Mouse (Mus musculus): ENCODE measurements around the gene Aldh3b2.
"Not testable (repeated sequence)": the region's sequence is repeated elsewhere in the genome, so short reads cannot be mapped to it uniquely, and the experiment has no call there.

Gene Aldh3b2

GRCm38 (mm10) chr19:3947813-3948212, 24.3 kb upstream of the Aldh3b2 start:
- DNase-seq (ENCODE audit: low spot score), result no peak

- DNase-seq (ENCODE audit: low spot score), result peak; percentile 69
These were observed 23.6 kb upstream of the Aldh3b2 start for GRCm38 (mm10) chr19:3948546-3948945.

DNA sequence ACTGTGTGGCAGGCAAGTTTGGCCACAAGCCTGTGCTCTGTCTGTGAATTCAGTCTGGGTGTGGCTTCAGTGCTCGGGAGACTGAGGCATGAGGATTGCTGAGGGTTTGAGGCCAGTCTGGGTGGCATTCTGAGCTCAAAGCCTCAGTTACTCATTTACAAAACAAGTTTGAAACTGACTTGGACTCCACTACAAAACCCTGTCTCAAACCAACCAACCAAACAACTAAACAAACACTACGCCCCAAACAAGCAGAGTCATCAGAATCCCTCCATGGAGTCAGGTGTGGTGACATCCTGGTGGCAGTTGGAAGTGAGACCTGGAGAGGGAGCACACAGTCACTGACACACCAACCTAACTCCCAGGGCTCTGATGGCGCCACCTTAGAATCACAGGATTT, 21.8 kb upstream of the Aldh3b2 start:
- DNase-seq (ENCODE audit: low spot score), result peak; percentile 81

- DNase-seq (ENCODE audit: low spot score), result no peak
These were observed 20.7 kb upstream of the Aldh3b2 start for GRCm38 (mm10) chr19:3951461-3951860.

DNA sequence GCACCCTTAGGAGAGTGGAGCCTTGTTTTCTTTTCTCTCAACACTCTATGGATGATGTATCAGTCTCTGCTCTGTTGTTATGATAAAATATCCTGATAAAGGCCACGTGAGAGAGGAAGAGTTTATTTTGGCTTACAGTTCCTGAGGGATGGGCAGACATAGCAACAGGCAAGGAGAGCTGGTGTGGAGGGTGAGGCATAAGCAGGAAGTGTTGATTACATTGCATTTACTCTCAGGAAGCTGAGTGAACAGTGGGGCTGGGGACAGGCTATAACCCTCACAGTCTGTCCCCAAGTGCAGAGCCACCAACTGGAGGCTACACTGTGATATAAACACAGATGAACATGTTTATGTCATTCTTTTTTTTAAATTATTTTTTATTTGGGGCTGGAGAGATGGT, 20.0 kb upstream of the Aldh3b2 start:
- no peak for DNase-seq (ENCODE audit: low spot score)

DNA sequence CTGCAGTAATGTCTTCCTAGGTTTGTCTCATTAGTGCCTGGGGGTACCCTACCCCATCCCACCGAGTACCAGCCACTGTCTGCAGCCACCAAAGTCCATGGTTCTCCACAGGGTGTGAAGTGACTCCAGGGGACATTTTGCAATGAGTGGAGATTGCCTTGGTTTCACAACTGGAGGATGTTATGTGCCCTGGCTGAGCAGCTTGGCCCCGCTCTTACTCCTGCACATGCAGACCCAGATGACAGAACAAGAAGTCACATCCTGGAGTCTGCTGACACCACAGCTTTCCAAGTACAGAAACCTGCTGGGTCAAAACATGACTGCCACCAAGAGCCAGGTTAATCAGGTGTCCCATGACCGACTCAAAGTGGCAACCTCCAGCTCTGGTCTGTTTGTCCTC, 17.1 kb upstream of the Aldh3b2 start:
- no peak for DNase-seq (ENCODE audit: low spot score)

- peak; percentile 91 for DNase-seq (ENCODE audit: low spot score)
These were observed 16.3 kb upstream of the Aldh3b2 start for GRCm38 (mm10) chr19:3955804-3956203.

DNA sequence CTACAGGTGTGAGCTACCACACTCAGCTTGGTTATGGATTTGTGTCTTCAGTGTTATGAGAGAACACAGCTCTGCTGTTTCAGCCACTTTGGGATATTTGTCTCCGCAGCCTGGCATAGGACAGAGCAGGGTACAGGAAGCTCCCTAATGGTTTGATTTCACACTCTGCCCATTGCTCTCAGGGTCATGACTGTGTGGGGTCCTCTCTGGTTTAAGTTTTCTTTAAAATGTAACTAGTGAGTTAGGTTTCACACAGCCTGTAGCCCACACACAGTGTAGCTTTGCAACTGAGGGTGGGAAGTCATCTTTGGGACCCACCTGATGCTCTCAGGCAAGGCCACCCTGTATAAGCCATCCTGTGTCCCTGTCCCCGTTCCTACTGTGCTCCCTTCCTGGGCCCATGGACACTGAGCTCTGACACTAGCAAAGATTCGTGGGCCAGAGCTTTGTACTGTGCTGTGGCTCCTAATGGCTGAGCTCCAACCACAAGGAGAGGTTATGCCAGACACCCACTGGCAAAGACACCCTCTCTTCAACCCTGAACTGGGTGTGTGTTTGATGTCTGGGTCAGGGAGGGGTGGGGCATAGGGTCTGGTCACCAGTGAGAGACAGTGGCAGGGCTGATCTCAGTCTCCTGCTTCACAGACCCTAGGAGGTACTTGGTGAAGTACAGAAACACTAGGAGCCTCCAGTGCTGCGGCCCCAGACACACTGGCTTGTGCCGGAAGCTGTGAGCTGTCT, 14.7 kb upstream of the Aldh3b2 start:
- DNase-seq (ENCODE audit: low spot score), result not testable (repeated sequence)

GRCm38 (mm10) chr19:3958470-3958869, 13.7 kb upstream of the Aldh3b2 start, which contains the start of gene Aldh3b3:
Aldh3b3 (plus strand) TSS chr19:3958645.
- no peak for DNase-seq (ENCODE audit: low spot score)

DNA sequence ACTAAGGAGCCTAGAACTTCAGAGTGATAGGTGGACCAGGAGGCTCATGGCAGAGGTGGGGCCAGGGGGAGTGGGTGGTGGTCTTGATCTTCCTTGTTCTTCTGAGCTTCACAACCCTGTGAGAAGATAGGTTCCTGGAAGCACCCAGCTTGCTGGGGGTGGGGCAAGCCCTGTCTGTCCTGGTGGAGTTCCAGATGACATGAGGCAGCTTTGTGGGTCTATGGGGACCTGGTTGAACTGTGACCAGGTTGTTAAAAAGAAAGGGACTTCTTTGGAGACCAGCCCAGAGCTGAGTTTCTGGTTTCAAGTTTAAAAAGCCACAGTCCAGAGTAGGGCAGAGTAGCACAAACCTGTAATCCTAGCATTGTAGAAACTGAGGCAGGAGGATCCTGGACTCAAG, 13.1 kb upstream of the Aldh3b2 start:
- DNase-seq (ENCODE audit: low spot score), result no peak

DNA sequence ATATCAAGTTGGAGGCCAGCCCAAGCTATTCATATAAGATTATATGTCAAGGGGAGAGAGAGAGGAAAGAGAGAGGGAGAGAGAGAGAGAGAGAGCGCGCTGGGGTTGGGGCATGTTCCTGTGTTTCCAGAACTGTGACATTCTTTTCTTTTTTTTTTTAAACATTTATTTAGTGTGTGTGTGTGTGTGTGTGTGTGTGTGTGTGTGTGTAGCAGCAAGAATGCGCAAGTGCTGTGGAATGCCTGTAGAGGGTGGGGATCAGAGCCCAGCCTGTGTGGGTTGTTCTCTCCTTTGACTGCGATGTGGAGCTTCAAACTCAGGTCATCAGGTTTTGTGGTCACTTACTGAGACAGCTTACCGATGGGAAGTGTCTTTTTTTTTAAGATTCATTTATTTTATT, 11.9 kb upstream of the Aldh3b2 start:
- DNase-seq (ENCODE audit: low spot score), result no peak

DNA sequence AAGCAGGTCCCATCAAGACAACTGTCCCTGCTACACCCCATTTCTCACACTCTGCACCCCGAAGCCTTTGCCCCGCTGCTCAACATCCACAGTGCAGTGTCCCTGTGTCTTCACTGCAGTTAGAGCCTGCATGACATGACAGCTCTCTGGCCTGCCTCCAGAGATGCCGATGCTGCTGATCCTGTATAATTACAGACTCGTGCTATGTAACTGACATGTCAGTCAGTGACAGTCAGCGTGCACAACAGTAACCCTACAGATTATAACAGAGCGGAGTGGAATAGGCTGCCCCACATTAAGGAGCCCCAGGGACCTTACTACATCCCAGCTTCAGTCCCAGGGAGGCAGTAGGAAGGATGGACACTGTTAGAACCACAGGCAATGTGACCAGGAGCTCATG, 10.3 kb upstream of the Aldh3b2 start:
- not testable (repeated sequence) for DNase-seq (ENCODE audit: low spot score)

DNA sequence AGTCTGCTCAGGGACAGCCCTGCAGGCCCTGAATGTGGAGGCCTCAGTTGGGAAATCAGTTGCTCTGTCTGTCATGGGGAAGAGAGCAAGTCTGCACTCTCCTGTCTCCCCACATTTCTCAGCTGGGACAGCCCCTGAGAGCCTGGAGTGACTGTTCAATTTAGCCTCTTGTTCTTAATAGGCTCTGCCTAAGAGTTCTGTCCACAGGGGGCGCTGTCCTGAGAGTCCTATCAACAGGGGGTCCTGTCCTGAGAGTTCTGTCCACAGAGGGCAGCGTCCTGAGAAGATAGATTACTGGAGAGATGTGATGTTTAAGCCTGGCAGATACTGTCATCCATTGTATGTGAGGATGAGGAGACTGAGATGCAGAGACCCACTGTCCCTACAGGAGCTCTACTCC, 9.7 kb upstream of the Aldh3b2 start:
- no peak for DNase-seq (ENCODE audit: low spot score)

- no peak for DNase-seq (ENCODE audit: low spot score)
These were observed 8.1 kb upstream of the Aldh3b2 start for GRCm38 (mm10) chr19:3964030-3964429.

GRCm38 (mm10) chr19:3966330-3967075, 5.6 kb upstream of the Aldh3b2 start:
- DNase-seq (ENCODE audit: low spot score), result no peak

DNA sequence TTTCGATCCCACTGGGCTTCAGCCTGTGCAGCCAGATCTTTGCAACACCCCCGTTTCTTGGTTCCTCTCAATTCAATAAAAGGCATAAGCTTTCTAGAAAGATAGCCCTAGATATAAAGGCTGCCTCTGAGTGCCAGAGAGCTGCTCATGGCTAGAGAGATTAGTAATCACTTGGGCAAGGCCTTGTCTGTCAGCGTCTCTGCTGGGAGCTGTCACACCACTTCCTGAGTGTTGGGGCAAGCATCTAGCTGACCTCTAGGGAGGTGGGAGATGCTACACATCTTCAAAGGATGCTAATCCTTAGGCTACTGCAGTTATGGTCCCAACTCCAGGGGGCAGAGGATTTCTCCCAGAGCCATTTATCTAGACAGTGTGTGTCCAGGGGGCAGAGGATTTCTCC, 4.9 kb upstream of the Aldh3b2 start:
- no peak for DNase-seq (ENCODE audit: low spot score)

DNA sequence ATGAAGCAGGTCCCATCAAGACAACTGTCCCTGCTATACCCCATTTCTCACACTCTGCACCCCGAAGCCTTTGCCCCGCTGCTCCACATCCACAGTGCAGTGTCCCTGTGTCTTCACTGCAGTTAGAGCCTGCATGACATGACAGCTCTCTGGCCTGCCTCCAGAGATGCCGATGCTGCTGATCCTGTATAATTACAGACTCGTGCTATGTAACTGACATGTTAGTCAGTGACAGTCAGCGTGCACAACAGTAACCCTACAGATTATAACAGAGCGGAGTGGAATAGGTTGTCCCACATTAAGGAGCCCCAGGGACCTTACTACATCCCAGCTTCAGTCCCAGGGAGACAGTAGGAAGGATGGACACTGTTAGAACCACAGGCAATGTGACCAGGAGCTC, 2.5 kb downstream of the Aldh3b2 start:
- not testable (repeated sequence) for DNase-seq (ENCODE audit: low spot score)

GRCm38 (mm10) chr19:3975866-3976265, 3.7 kb downstream of the Aldh3b2 start:
- no peak for DNase-seq (ENCODE audit: low spot score)

DNA sequence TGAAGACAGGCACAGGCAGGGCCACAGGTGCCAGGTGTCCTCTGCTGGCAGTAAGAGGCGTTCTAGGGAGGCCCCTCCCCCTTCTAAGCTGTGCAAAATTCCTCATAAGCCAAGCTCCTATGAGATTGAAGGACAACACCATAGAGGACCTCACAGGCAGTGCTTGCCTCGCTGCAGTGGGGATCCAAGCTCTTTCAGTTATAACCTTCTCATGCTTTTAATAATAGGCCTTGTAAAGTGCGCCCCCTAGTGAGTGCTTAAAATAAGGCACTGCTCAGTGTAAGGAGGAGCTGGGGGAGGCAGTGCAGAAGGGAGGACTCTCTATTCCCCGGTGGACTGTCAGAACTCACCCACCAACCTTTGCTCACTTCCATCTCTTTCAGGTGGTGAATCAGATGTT, 8.2 kb downstream of the Aldh3b2 start:
- DNase-seq (ENCODE audit: low spot score), result peak; percentile 70

GRCm38 (mm10) chr19:3980917-3981316, 8.8 kb downstream of the Aldh3b2 start:
- no peak for DNase-seq (ENCODE audit: low spot score)

GRCm38 (mm10) chr19:3983527-3984200, 11.5 kb downstream of the Aldh3b2 start:
- no peak for DNase-seq (ENCODE audit: low spot score)

DNA sequence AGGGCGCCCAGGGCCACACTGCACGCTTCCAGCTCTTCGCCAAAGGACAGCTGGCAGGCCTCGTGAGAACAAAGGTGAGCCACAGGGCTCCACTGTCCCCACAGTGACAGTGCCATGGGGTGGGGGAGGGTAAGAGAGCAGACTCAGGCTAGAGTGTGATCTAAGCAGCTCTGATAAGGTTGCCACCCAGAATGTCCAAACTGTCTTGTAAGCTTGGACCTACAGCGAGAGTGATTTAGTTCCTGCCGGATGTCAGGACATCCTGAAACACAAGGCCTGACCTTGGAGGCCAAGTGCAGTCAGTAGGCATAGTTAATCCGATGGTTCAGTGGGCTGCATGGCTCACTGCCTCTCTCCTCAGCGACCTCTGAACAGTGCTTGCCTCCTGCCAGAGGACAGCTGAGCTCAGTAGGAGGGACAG, 13.1 kb downstream of the Aldh3b2 start:
- DNase-seq (ENCODE audit: low spot score), result peak; percentile 47

GRCm38 (mm10) chr19:3986334-3986733, 14.2 kb downstream of the Aldh3b2 start, which contains the start of gene Acy3:
Acy3 (plus strand) TSS chr19:3986570.
- DNase-seq (ENCODE audit: low spot score), result peak; percentile 81
